Mouse (Mus musculus): Measurements from ENCODE around the gene Acin1.

- TF ChIP-seq POLR2A (IDR thresholded peaks at IDR 0.05; ENCODE audit: insufficient read length, low read depth) (no peak), TCF12 (IDR thresholded peaks at IDR 0.05; ENCODE audit: insufficient read depth, poor library complexity, severe bottlenecking) (no peak), MAX (IDR thresholded peaks at IDR 0.05; ENCODE audit: low read depth) (no peak), USF1 (IDR thresholded peaks at IDR 0.05; ENCODE audit: low read depth) (no peak), POLR2AphosphoS2 (IDR thresholded peaks at IDR 0.05; ENCODE audit: insufficient read length, low read depth) (no peak), MYOD1 (IDR thresholded peaks at IDR 0.05; ENCODE audit: control insufficient read depth in 1 of 3, insufficient read length in 2 of 3, low read depth in 2 of 3) (no peak), MYOG (IDR thresholded peaks at IDR 0.05; ENCODE audit: control insufficient read depth in 1 of 3, insufficient read depth in 1 of 3, insufficient read length in 2 of 3, low read depth in 2 of 3) (no peak), E2F4 (IDR thresholded peaks at IDR 0.05; ENCODE audit: insufficient read depth) (no peak)
These were observed 45.8 kb downstream of the Acin1 start, which contains the start of gene Gm17606 for GRCm38 (mm10) chr14:54640946-54641304.

All from myocyte (in vitro differentiated cells).